Mouse (Mus musculus) thymus, postnatal 0 days (tissue): ENCODE measurements around the gene Gm9936. TPM values are rescaled to one million over a fixed set of nuclear protein-coding genes. Genes with fewer than 3 reads are reported as not detected.

Experiments
- microRNA-seq: library from miRNA; unstranded; fragments of <30 nt; microRNA quantifications from one replicate; pipeline ENCODE4, GENCODE M21; 2016; ENCODE audit warnings: borderline number of aligned reads
- polyA plus RNA-seq: library from polyadenylated mRNA; unstranded; fragments of >200 nt; fragmentation: Nextera tagmentation; extraction: Ambion mirVana; gene quantifications from 2 replicates; pipeline ENCODE4 v1.2.1, GENCODE M21; 2015

Gene Gm9936
- polyA plus RNA-seq, 1 experiment from 2014 or later, result not detected

Small RNA genes lying within 50 kb of the gene (microRNA-seq; reads per million reads assigned to microRNA genes)
- gene Mir6240, result 51.2 reads per million, percentile 39 among the genes with 10 or more reads in this experiment

Other genes with a start within 250 kb of the Gm9936 start
- gene Trpv4, start 200.3 kb downstream of the Gm9936 start, polyA plus RNA-seq, result 1.1 TPM in 2 replicates
- 134 and 147 TPM in 2 replicates for gene Gltp, start 167.7 kb downstream of the Gm9936 start, polyA plus RNA-seq
- 9.8 and 10.8 TPM in 2 replicates for gene Tchp, start 150.9 kb downstream of the Gm9936 start, polyA plus RNA-seq
- gene Ankrd13a, start 84.0 kb downstream of the Gm9936 start, polyA plus RNA-seq, result 80.3 and 86.3 TPM in 2 replicates
- 72.3 and 75.1 TPM in 2 replicates for gene Git2, start 83.2 kb downstream of the Gm9936 start, polyA plus RNA-seq
- 119 and 139 TPM in 2 replicates for gene 1500011B03Rik, start 35.2 kb downstream of the Gm9936 start, polyA plus RNA-seq
- not detected in 2 replicates for gene 4930519G04Rik, start 5.0 kb downstream of the Gm9936 start, polyA plus RNA-seq
- 77.9 and 95.8 TPM in 2 replicates for gene Oasl2, start 38.3 kb upstream of the Gm9936 start, polyA plus RNA-seq
- 5.0 and 6.3 TPM in 2 replicates for gene Oasl1, start 64.6 kb upstream of the Gm9936 start, polyA plus RNA-seq
- 58.5 and 69.2 TPM in 2 replicates for gene 2210016L21Rik, start 83.5 kb upstream of the Gm9936 start, polyA plus RNA-seq
- 1.3 and 1.6 TPM in 2 replicates for gene Hnf1a, start 112.4 kb upstream of the Gm9936 start, polyA plus RNA-seq
- gene Sppl3, start 152.5 kb upstream of the Gm9936 start, polyA plus RNA-seq, result 15.2 and 22.3 TPM in 2 replicates
- 26.4 and 27.2 TPM in 2 replicates for gene Gm10401, start 239.6 kb upstream of the Gm9936 start, polyA plus RNA-seq